Mouse (Mus musculus): ENCODE measurements around the gene Tfeb. TPM values are rescaled to one million over a fixed set of nuclear protein-coding genes. Genes with fewer than 3 reads are reported as not detected.

Tfeb gene
- polyA plus RNA-seq, 1 experiment from 2014 or later = 4.5 TPM

GRCm38 (mm10) chr17:47744086-47744485 is 7.3 kb downstream of the Tfeb start:
- no peak overlapping the region for H3K4me2 ChIP-seq (replicated peaks)
- no peak overlapping the region for H3K4me3 ChIP-seq
- H3K9ac ChIP-seq = no peak overlapping the region
- H3K9me3 ChIP-seq = no peaks in the 10 kb centered on the region
- no peaks in the 10 kb centered on the region for H3K36me3 ChIP-seq
- no peak for ATAC-seq (ENCODE audit: low FRiP score, low read depth)
- peaks cover 7% of the 10 kb centered on the region for H3K4me1 ChIP-seq
- H3K27me3 ChIP-seq (replicated peaks) = peaks cover 12% of the 10 kb centered on the region
- no peak overlapping the region for H3K27ac ChIP-seq
- WGBS = 93% methylated on average over 14 of the region's 14 CpGs

GRCm38 (mm10) chr17:47744746-47745368 is 8.0 kb downstream of the Tfeb start:
- no peak for ATAC-seq (ENCODE audit: low FRiP score, low read depth)
- H3K4me2 ChIP-seq (replicated peaks) = no peak overlapping the region
- no peaks in the 10 kb centered on the region for H3K9me3 ChIP-seq
- H3K4me3 ChIP-seq = no peak overlapping the region
- H3K36me3 ChIP-seq = no peaks in the 10 kb centered on the region
- no peak overlapping the region for H3K9ac ChIP-seq
- no peak overlapping the region for H3K27ac ChIP-seq
- H3K4me1 ChIP-seq = no peaks in the 10 kb centered on the region
- 86% methylated on average over 10 of the region's 10 CpGs for WGBS
- peaks cover 5% of the 10 kb centered on the region; the same call in 1 of the 2 replicates for H3K27me3 ChIP-seq (replicated peaks)

- no peak overlapping the region for H3K27ac ChIP-seq
- H3K9ac ChIP-seq = no peak overlapping the region
- H3K4me1 ChIP-seq = no peaks in the 10 kb centered on the region
- no peaks in the 10 kb centered on the region for H3K9me3 ChIP-seq
- WGBS = 76% methylated on average over 14 of the region's 14 CpGs
- H3K36me3 ChIP-seq = no peaks in the 10 kb centered on the region
- H3K4me2 ChIP-seq (replicated peaks) = no peak overlapping the region
- H3K27me3 ChIP-seq (replicated peaks) = no peaks in the 10 kb centered on the region
- no peak for ATAC-seq (ENCODE audit: low FRiP score, low read depth)
- H3K4me3 ChIP-seq = no peak overlapping the region
Measured at GRCm38 (mm10) chr17:47748791-47749553, 12.1 kb downstream of the Tfeb start.

GRCm38 (mm10) chr17:47749626-47750025 is 12.8 kb downstream of the Tfeb start:
- 84% methylated on average over 3 of the region's 3 CpGs for whole genome bisulfite sequencing
- Histone ChIP-seq H3K27ac (no peak overlapping the region), H3K4me3 (no peak overlapping the region), H3K4me1 (no peaks in the 10 kb centered on the region), H3K9ac (no peak overlapping the region), H3K27me3 (replicated peaks) (no peaks in the 10 kb centered on the region), H3K4me2 (replicated peaks) (no peak overlapping the region), H3K36me3 (no peaks in the 10 kb centered on the region), H3K9me3 (no peaks in the 10 kb centered on the region)
- ATAC-seq (ENCODE audit: low FRiP score, low read depth) = no peak

GRCm38 (mm10) chr17:47750101-47750500 is 13.3 kb downstream of the Tfeb start:
- Histone ChIP-seq H3K9ac (no peak overlapping the region), H3K4me2 (replicated peaks) (no peak overlapping the region), H3K4me1 (no peaks in the 10 kb centered on the region), H3K9me3 (no peaks in the 10 kb centered on the region), H3K36me3 (no peaks in the 10 kb centered on the region), H3K4me3 (no peak overlapping the region), H3K27me3 (replicated peaks) (no peaks in the 10 kb centered on the region), H3K27ac (no peak overlapping the region)
- ATAC-seq (ENCODE audit: low FRiP score, low read depth) = no peak
- WGBS = 52% methylated on average over 6 of the region's 6 CpGs

GRCm38 (mm10) chr17:47751811-47752210 is 15.0 kb downstream of the Tfeb start:
- H3K4me3 ChIP-seq = no peak overlapping the region
- H3K4me2 ChIP-seq (replicated peaks) = no peak overlapping the region
- no peaks in the 10 kb centered on the region for H3K4me1 ChIP-seq
- WGBS = 80% methylated on average over 5 of the region's 5 CpGs
- no peak overlapping the region for H3K27ac ChIP-seq
- H3K9me3 ChIP-seq = no peaks in the 10 kb centered on the region
- ATAC-seq (ENCODE audit: low FRiP score, low read depth) = no peak
- no peaks in the 10 kb centered on the region for H3K27me3 ChIP-seq (replicated peaks)
- H3K9ac ChIP-seq = no peak overlapping the region
- no peaks in the 10 kb centered on the region for H3K36me3 ChIP-seq

GRCm38 (mm10) chr17:47753130-47753775 is 16.4 kb downstream of the Tfeb start:
- no peak overlapping the region for H3K4me3 ChIP-seq
- H3K4me1 ChIP-seq = no peaks in the 10 kb centered on the region
- no peak overlapping the region for H3K9ac ChIP-seq
- 92% methylated on average over 8 of the region's 8 CpGs for WGBS
- H3K4me2 ChIP-seq (replicated peaks) = no peak overlapping the region
- H3K27me3 ChIP-seq (replicated peaks) = no peaks in the 10 kb centered on the region
- H3K27ac ChIP-seq = no peak overlapping the region
- ATAC-seq (ENCODE audit: low FRiP score, low read depth) = no peak
- H3K9me3 ChIP-seq = no peaks in the 10 kb centered on the region
- no peaks in the 10 kb centered on the region for H3K36me3 ChIP-seq

GRCm38 (mm10) chr17:47754246-47754645 is 17.4 kb downstream of the Tfeb start:
- Histone ChIP-seq H3K9ac (no peak overlapping the region), H3K4me3 (no peak overlapping the region), H3K4me2 (replicated peaks) (no peak overlapping the region), H3K4me1 (no peaks in the 10 kb centered on the region), H3K36me3 (no peaks in the 10 kb centered on the region), H3K27me3 (replicated peaks) (no peaks in the 10 kb centered on the region), H3K27ac (no peak overlapping the region), H3K9me3 (no peaks in the 10 kb centered on the region)
- 79% methylated on average over 13 of the region's 13 CpGs for WGBS
- ATAC-seq (ENCODE audit: low FRiP score, low read depth) = no peak

GRCm38 (mm10) chr17:47756366-47756765 is 19.5 kb downstream of the Tfeb start:
- Histone ChIP-seq H3K9ac (no peak overlapping the region), H3K4me2 (replicated peaks) (no peak overlapping the region), H3K4me3 (no peak overlapping the region), H3K9me3 (no peaks in the 10 kb centered on the region), H3K4me1 (no peaks in the 10 kb centered on the region), H3K27me3 (replicated peaks) (no peaks in the 10 kb centered on the region), H3K27ac (no peak overlapping the region), H3K36me3 (no peaks in the 10 kb centered on the region)
- no peak for ATAC-seq (ENCODE audit: low FRiP score, low read depth)
- WGBS = 48% methylated on average over 6 of the region's 6 CpGs

- Histone ChIP-seq H3K9me3 (no peaks in the 10 kb centered on the region), H3K4me1 (no peaks in the 10 kb centered on the region), H3K27me3 (replicated peaks) (no peaks in the 10 kb centered on the region), H3K9ac (no peak overlapping the region), H3K36me3 (no peaks in the 10 kb centered on the region), H3K4me3 (no peak overlapping the region), H3K4me2 (replicated peaks) (no peak overlapping the region), H3K27ac (no peak overlapping the region)
- 84% methylated on average over 7 of the region's 7 CpGs for WGBS
- ATAC-seq (ENCODE audit: low FRiP score, low read depth) = no peak
Measured at GRCm38 (mm10) chr17:47757056-47757610, 20.3 kb downstream of the Tfeb start.

GRCm38 (mm10) chr17:47759702-47760410 is 23.0 kb downstream of the Tfeb start:
- no peak overlapping the region for H3K4me3 ChIP-seq
- H3K27ac ChIP-seq = no peak overlapping the region
- 77% methylated on average over 15 of the region's 15 CpGs for WGBS
- H3K9ac ChIP-seq = no peak overlapping the region
- no peaks in the 10 kb centered on the region for H3K36me3 ChIP-seq
- no peaks in the 10 kb centered on the region for H3K27me3 ChIP-seq (replicated peaks)
- H3K9me3 ChIP-seq = no peaks in the 10 kb centered on the region
- no peak for ATAC-seq (ENCODE audit: low FRiP score, low read depth)
- H3K4me2 ChIP-seq (replicated peaks) = no peak overlapping the region
- peaks cover 14% of the 10 kb centered on the region for H3K4me1 ChIP-seq

GRCm38 (mm10) chr17:47762028-47762427 is 25.2 kb downstream of the Tfeb start:
- 79% methylated on average over 7 of the region's 7 CpGs for WGBS
- Histone ChIP-seq H3K9me3 (no peaks in the 10 kb centered on the region), H3K9ac (no peak overlapping the region), H3K4me2 (replicated peaks) (no peak overlapping the region), H3K4me3 (no peak overlapping the region), H3K27ac (no peak overlapping the region), H3K36me3 (no peaks in the 10 kb centered on the region), H3K27me3 (replicated peaks) (no peaks in the 10 kb centered on the region), H3K4me1 (peaks cover 14% of the 10 kb centered on the region)
- no peak for ATAC-seq (ENCODE audit: low FRiP score, low read depth)

Measured in neural tube, embryonic 12.5 days (tissue).